ENCODE assay signal across 8 mouse cellular contexts in genomic region chrX:12077601-12077980, GRCm38 (mm10).
A peak's percentile ranks its signal among the peaks of the same experiment; 100 is the strongest.
DNase-seq lines count a peak whose midpoint lies in the region; ATAC-seq and TF ChIP-seq lines count a peak whose summit lies in the region.

No protein-coding gene starts in this region.

- no peak for TF ChIP-seq CTCF in G1E (IDR thresholded peaks at IDR 0.05; ENCODE audit: low read depth, low read length)
- TF ChIP-seq CTCF in liver, postnatal 0 days (IDR thresholded peaks at IDR 0.05; ENCODE audit: low read depth): no peak

- peak overlapping the region; percentile 72 for H3K4me3 ChIP-seq in heart, embryonic 15.5 days
- peak overlapping the region; percentile 83 for H3K4me3 ChIP-seq in G1E (ENCODE audit: low read depth, low read length)
- peak overlapping the region; percentile 70 for H3K4me3 ChIP-seq in forebrain, embryonic 16.5 days (replicated peaks; ENCODE audit: low read length)
- peak overlapping the region; percentile 77 for H3K4me3 ChIP-seq in liver, postnatal 0 days (ENCODE audit: low read depth, low read length)

- H3K9me3 ChIP-seq in heart, embryonic 15.5 days (replicated peaks): no peaks in the 10 kb centered on the region
- no peaks in the 10 kb centered on the region for H3K9me3 ChIP-seq in G1E (replicated peaks)
- no peaks in the 10 kb centered on the region for H3K9me3 ChIP-seq in forebrain, embryonic 16.5 days (ENCODE audit: control insufficient read depth, low read length)
- no peaks in the 10 kb centered on the region for H3K9me3 ChIP-seq in liver, postnatal 0 days (ENCODE audit: low read length)

- peak overlapping the region; percentile 75 for H3K9ac ChIP-seq in heart, embryonic 15.5 days
- peak overlapping the region; percentile 75 for H3K9ac ChIP-seq in forebrain, embryonic 16.5 days (replicated peaks; ENCODE audit: low read depth, low read length)
- peak overlapping the region; percentile 75 for H3K9ac ChIP-seq in liver, postnatal 0 days (replicated peaks)

- intact Hi-C loops in heart, postnatal 36 days (cut with DNase I): loop anchor here (5.0 kb wide), 2 partner anchors 175 to 275 kb away; no protein-coding TSS in a partner anchor

- no peak for ATAC-seq in heart, embryonic 15.5 days (replicated peaks; ENCODE audit: insufficient number of reproducible peaks, insufficient read depth, low FRiP score, low read depth)
- ATAC-seq in G1E (ENCODE audit: extremely low read depth, insufficient number of reproducible peaks, low FRiP score, poor library complexity, severe bottlenecking): no peak
- no peak for ATAC-seq in forebrain, embryonic 16.5 days
- ATAC-seq in liver, postnatal 0 days: no peak

- H3K27me3 ChIP-seq in heart, embryonic 15.5 days: peaks cover 52% of the 10 kb centered on the region
- no peaks in the 10 kb centered on the region for H3K27me3 ChIP-seq in G1E (ENCODE audit: insufficient read depth, low read length)
- peaks cover 8% of the 10 kb centered on the region; the same call in 1 of the 2 replicates for H3K27me3 ChIP-seq in forebrain, embryonic 16.5 days (replicated peaks; ENCODE audit: control insufficient read depth, insufficient read depth, low read length)
- H3K27me3 ChIP-seq in liver, postnatal 0 days (ENCODE audit: insufficient read depth, low read length): peaks cover 35% of the 10 kb centered on the region

- TF ChIP-seq EP300 in liver, postnatal 0 days (IDR thresholded peaks at IDR 0.05; ENCODE audit: low read depth): no peak

- WGBS in heart, embryonic 15.5 days: 3% methylated on average over 22 of the region's 22 CpGs
- 5% methylated on average over 22 of the region's 22 CpGs for WGBS in forebrain, embryonic 16.5 days
- 5% methylated on average over 22 of the region's 22 CpGs for WGBS in liver, postnatal 0 days (ENCODE audit: insufficient replicate concordance)

- H3K36me3 ChIP-seq in heart, embryonic 15.5 days: no peaks in the 10 kb centered on the region
- H3K36me3 ChIP-seq in G1E (replicated peaks): peaks cover 31% of the 10 kb centered on the region
- no peaks in the 10 kb centered on the region for H3K36me3 ChIP-seq in forebrain, embryonic 16.5 days (ENCODE audit: control insufficient read depth, insufficient read depth)
- no peaks in the 10 kb centered on the region for H3K36me3 ChIP-seq in liver, postnatal 0 days (replicated peaks; ENCODE audit: insufficient read depth, low read length)

- peak overlapping the region; percentile 69 for H3K27ac ChIP-seq in heart, embryonic 15.5 days
- peak overlapping the region; percentile 87 for H3K27ac ChIP-seq in forebrain, embryonic 16.5 days (ENCODE audit: low read length)
- no peak overlapping the region for H3K27ac ChIP-seq in liver, postnatal 0 days (ENCODE audit: low read depth)

- DNase-seq in heart, postnatal 36 days: no peak
- no peak for DNase-seq in G1E (ENCODE audit: low spot score)
- no peak for DNase-seq in liver, postnatal 0 days
- DNase-seq in adrenal gland, adult 18-20 months (ENCODE audit: low spot score in 2 of 2): no peak
- no peak for DNase-seq in gastrocnemius, postnatal 25 days
- DNase-seq in ovary, postnatal 14 days (ENCODE audit: low spot score): no peak

- peaks cover 36% of the 10 kb centered on the region for H3K4me1 ChIP-seq in heart, embryonic 15.5 days (replicated peaks)
- H3K4me1 ChIP-seq in G1E (ENCODE audit: insufficient read depth, low read depth, low read length): peaks cover 26% of the 10 kb centered on the region
- peaks cover 33% of the 10 kb centered on the region for H3K4me1 ChIP-seq in forebrain, embryonic 16.5 days (replicated peaks; ENCODE audit: control insufficient read depth, insufficient read depth, low read length)
- peaks cover 12% of the 10 kb centered on the region for H3K4me1 ChIP-seq in liver, postnatal 0 days (ENCODE audit: insufficient read depth)

- peak overlapping the region; percentile 78 for H3K4me2 ChIP-seq in heart, embryonic 15.5 days
- peak overlapping the region; percentile 73 for H3K4me2 ChIP-seq in forebrain, embryonic 16.5 days (ENCODE audit: low read length)
- H3K4me2 ChIP-seq in liver, postnatal 0 days (ENCODE audit: low read depth, low read length): peak overlapping the region; percentile 93
